Mouse (Mus musculus) spleen, adult 2 months (tissue): Measurements from ENCODE around the gene Gm9936.
"Not testable (repeated sequence)": the region's sequence is repeated elsewhere in the genome, so short reads cannot be mapped to it uniquely, and the experiment has no call there.

ENCODE experiments used
- CTCF ChIP-seq: fragments of 200-500 bp; IDR thresholded peaks from 2 replicates; pipeline ENCODE4 v1.5.1; 2011; ENCODE audit warnings: mild to moderate bottlenecking, inconsistent platforms; ENCODE audit not compliant: insufficient read depth, insufficient read length, insufficient replicate concordance; ENCODE audit errors: extremely low read depth
- POLR2A ChIP-seq: fragments of 200-500 bp; IDR thresholded peaks from 2 replicates; pipeline ENCODE4 v1.6.1; 2011; ENCODE audit warnings: low read depth, low read length, inconsistent platforms

- not testable (repeated sequence) for TF ChIP-seq POLR2A, CTCF
Observed at GRCm38 (mm10) chr5:114853364-114853763, 5.1 kb downstream of the Gm9936 start, which contains the start of gene 4930519G04Rik.
